Mouse (Mus musculus) CH12.LX (cell line): ENCODE results near the gene Ak4.

ENCODE experiments used
- CTCF ChIP-seq, 2 experiments: IDR thresholded peaks in 1 of 2; conservative IDR thresholded peaks in 1 of 2; 2 replicates each; pipeline ENCODE4 v1.5.1; 2011 to 2012; ENCODE audit warnings: low read depth in 2 of 2, low read length in 2 of 2, improper control_type of control experiment in 1 of 2, inconsistent platforms in 1 of 2, mild to moderate bottlenecking in 1 of 2, moderate library complexity in 1 of 2
- EP300 ChIP-seq: IDR thresholded peaks from 2 replicates; pipeline ENCODE4 v1.6.1; 2011; ENCODE audit warnings: low read length, improper control_type of control experiment
- HCFC1 ChIP-seq: IDR thresholded peaks from 2 replicates; pipeline ENCODE4 v1.6.1; 2012; ENCODE audit warnings: low read depth, mild to moderate bottlenecking, inconsistent platforms, low read length, improper control_type of control experiment
- MAX ChIP-seq: IDR thresholded peaks from 2 replicates; pipeline ENCODE4 v1.6.1; 2011; ENCODE audit warnings: low read length, improper control_type of control experiment
- POLR2A ChIP-seq: IDR thresholded peaks from 2 replicates; pipeline ENCODE4 v1.6.1; 2011; ENCODE audit warnings: low read depth, mild to moderate bottlenecking, improper control_type of control experiment, low read length
- SMC3 ChIP-seq: IDR thresholded peaks from 2 replicates; pipeline ENCODE4 v1.6.1; 2011; ENCODE audit warnings: low read depth, low read length, improper control_type of control experiment
- TBP ChIP-seq: conservative IDR thresholded peaks from 2 replicates; pipeline ENCODE4 v1.6.1; 2011; ENCODE audit warnings: low read depth, low read length, improper control_type of control experiment
- USF1 ChIP-seq: IDR thresholded peaks from 2 replicates; pipeline ENCODE4 v1.6.1; 2014; ENCODE audit warnings: low read depth, mild to moderate bottlenecking, inconsistent platforms, low read length, improper control_type of control experiment
- ZC3H11A ChIP-seq: IDR thresholded peaks from 2 replicates; pipeline ENCODE4 v1.6.1; 2012; ENCODE audit warnings: low read depth, mild to moderate bottlenecking, inconsistent platforms, low read length, improper control_type of control experiment

- TF ChIP-seq USF1 (no peak), HCFC1 (no peak), SMC3 (no peak), TBP (no peak), POLR2A (no peak), MAX (no peak), ZC3H11A (no peak), CTCF (conservative IDR thresholded peaks at IDR 0.05 in 1 of 2, IDR thresholded peaks at IDR 0.05 in 1 of 2; ENCODE audit: low read depth in 2 of 2, low read length in 2 of 2) (no peak), EP300 (no peak)
Measured at GRCm38 (mm10) chr4:101422996-101423395, 3.9 kb downstream of the Ak4 start.
